Mouse (Mus musculus): ENCODE results near the gene Tepp.

Gene Tepp

GRCm38 (mm10) chr8:95331156-95331719 lies 20.9 kb downstream of the Tepp start:
- DNase-seq (ENCODE audit: low read depth) = no peak

GRCm38 (mm10) chr8:95331720-95332436 lies 21.5 kb downstream of the Tepp start, which contains the start of the genes Zfp319 and Usb1:
Zfp319 (minus strand) TSS chr8:95331950.
Usb1 (plus strand) TSS chr8:95332284.
- peak; percentile 89 for DNase-seq (ENCODE audit: low read depth)

- no peak for DNase-seq (ENCODE audit: low read depth)
Measured at GRCm38 (mm10) chr8:95332437-95333199, 22.3 kb downstream of the Tepp start.

GRCm38 (mm10) chr8:95335706-95336105 lies 25.3 kb downstream of the Tepp start:
- DNase-seq (ENCODE audit: low read depth) = no peak

- DNase-seq (ENCODE audit: low read depth) = no peak
Measured at GRCm38 (mm10) chr8:95336363-95336762, 26.0 kb downstream of the Tepp start.

GRCm38 (mm10) chr8:95341721-95342120 lies 31.4 kb downstream of the Tepp start:
- DNase-seq (ENCODE audit: low read depth) = no peak

- no peak for DNase-seq (ENCODE audit: low read depth)
Measured at GRCm38 (mm10) chr8:95344668-95345067, 34.3 kb downstream of the Tepp start.

- DNase-seq (ENCODE audit: low read depth) = no peak
Measured at GRCm38 (mm10) chr8:95346643-95347545, 36.5 kb downstream of the Tepp start.

GRCm38 (mm10) chr8:95348356-95348755 lies 38.0 kb downstream of the Tepp start:
- no peak for DNase-seq (ENCODE audit: low read depth)

- no peak for DNase-seq (ENCODE audit: low read depth)
Measured at GRCm38 (mm10) chr8:95348811-95349630, 38.7 kb downstream of the Tepp start.

GRCm38 (mm10) chr8:95351461-95351860 lies 41.1 kb downstream of the Tepp start:
- DNase-seq (ENCODE audit: low read depth) = no peak

- DNase-seq (ENCODE audit: low read depth) = no peak
Measured at GRCm38 (mm10) chr8:95352151-95352870, 41.9 kb downstream of the Tepp start, which contains the start of gene Mmp15. Mmp15 (plus strand) TSS chr8:95352268.

- no peak for DNase-seq (ENCODE audit: low read depth)
Measured at GRCm38 (mm10) chr8:95352871-95353866, 42.8 kb downstream of the Tepp start.

- DNase-seq (ENCODE audit: low read depth) = no peak
Measured at GRCm38 (mm10) chr8:95354606-95355005, 44.2 kb downstream of the Tepp start.

GRCm38 (mm10) chr8:95358550-95359411 lies 48.4 kb downstream of the Tepp start:
- DNase-seq (ENCODE audit: low read depth) = no peak

GRCm38 (mm10) chr8:95360181-95361015 lies 50.0 kb downstream of the Tepp start:
- DNase-seq (ENCODE audit: low read depth) = no peak

GRCm38 (mm10) chr8:95361016-95361341 lies 50.6 kb downstream of the Tepp start:
- no peak for DNase-seq (ENCODE audit: low read depth)

All from c-Kit-positive CD71-negative TER-119-negative erythroid progenitor cells, embryonic 14.5 days (primary cell).